Mouse (Mus musculus): Measurements from ENCODE around the gene Sqor. TPM values are rescaled to one million over a fixed set of nuclear protein-coding genes. Genes with fewer than 3 reads are reported as not detected.
A peak's percentile ranks its signal among the peaks of the same experiment; 100 is the strongest.

The Sqor gene
- total RNA-seq, 2 experiments from 2014 or later: 79.7 to 90.2 TPM

DNA sequence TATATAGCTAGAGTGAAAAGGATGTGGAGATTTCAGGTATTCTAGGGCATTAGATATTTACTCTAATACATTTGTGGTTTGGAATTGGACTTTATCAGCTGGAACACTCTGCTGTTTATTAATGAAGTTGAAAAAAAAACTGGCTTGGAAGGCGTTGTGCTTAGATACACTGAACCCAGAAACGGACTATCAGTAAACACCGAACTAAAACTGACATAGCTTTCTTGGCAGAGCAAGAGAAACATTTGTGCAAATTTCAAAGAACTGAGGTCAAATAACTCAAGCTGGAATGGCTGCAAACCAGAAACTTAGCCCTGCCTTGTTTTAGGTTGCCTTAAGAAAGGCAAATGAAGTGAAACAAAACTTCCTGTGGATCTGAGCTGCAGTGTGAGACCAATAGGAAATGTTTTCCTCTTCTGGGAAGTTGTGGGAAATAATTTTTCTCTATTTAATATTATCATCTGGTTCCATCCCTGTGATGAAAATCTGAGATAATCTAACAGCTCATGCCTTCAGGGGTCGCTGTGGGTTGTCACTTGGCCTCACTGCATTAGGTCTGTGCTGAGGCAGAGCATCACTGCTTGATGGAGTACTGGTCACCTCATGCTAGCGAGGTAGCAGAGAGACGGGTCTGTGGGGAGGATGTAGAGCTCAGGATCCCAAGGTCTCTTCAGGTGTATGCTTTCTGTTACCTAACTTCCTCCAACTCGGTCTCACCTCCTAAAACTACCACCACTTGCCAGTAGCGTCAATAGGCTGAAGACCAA lies 16.7 kb downstream of the Sqor start:
- no peak for DNase-seq (ENCODE audit: low spot score in 2 of 2)

DNA sequence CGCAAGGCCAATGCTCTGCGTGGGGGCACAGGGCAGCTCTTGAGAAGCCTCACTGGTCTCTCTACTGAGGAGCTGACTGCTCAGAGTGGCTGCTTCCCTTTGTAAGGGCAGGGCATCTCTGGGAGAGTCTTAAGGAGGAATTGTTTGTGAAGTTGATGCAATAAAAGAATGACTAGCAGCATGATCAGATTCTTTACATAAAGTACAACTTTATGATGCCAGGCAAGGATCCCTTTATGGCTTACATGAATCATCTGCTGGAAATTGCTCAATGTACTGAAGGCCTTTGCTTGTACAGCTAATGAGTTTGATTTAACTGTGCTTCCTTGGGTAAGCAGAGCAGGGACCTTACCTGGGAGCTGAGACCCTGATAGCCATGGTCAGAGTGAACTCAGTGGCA lies 18.7 kb downstream of the Sqor start:
- DNase-seq (ENCODE audit: low spot score in 2 of 2): no peak

DNA sequence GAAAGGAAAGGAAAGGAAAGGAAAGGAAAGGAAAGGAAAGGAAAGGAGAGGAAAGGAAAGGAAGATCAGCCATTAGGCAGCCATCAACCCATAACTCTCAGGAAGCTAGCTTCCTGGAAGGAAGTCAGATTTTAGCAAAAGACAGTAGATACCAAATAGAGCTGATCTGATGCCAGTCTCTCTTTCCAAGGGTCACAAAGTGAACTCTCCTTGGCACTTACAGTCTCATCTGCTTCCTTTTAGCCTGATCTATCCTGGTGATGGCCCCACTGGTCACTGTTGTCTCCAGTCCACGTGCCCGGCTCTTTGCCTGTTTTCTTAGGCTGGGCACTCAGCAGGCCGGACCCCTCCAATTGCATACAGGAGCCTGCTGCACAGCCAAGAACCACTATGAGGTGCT lies 19.7 kb downstream of the Sqor start:
- DNase-seq (ENCODE audit: low spot score in 2 of 2): no peak

DNA sequence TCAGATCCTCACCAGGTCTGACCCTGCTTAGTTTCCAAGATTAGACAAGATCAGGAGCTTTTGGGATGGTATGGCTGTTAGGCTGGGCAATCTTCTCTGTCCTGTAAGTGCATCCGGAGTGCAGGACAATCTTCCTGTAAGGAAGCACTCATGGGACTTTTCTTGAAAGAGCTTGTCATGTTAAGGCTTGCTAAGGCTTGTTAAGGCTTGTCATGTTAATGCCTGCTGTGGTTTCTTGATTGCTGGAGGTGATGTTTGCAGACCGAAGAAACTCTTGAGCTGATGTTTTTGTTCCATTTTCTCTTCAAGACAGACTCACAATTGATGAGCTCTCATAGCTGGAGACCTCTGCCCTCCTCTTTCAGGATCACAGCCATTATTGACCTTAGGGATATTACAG lies 21.1 kb downstream of the Sqor start:
- no peak for DNase-seq (ENCODE audit: low spot score in 2 of 2)

GRCm38 (mm10) chr2:122789311-122789710 lies 24.3 kb downstream of the Sqor start:
- no peak for DNase-seq (ENCODE audit: low spot score in 2 of 2)

- no peak for DNase-seq (ENCODE audit: low spot score in 2 of 2)
These were observed 24.7 kb downstream of the Sqor start for GRCm38 (mm10) chr2:122789730-122790129.

GRCm38 (mm10) chr2:122804392-122804791 lies 39.4 kb downstream of the Sqor start:
- no peak for DNase-seq (ENCODE audit: low spot score in 2 of 2)

DNA sequence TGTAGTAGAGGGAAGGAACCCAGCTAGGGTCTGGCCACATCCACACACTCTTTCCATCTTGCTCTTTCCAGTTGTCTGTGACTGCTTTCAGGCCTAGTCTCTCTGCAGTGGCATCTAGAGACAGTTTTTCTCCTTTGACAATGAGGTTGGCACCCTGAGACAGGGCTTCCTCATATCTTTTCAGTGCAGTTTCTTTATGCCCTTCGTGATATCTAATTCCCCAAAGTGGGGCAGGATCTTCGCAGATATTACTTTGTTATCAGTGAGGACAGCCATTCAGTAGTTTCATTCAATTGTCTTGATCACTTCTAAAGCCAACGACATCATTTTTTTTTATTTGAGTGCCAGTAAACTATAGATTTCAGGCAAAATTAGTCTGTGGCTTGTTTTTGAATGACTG lies 41.0 kb downstream of the Sqor start:
- no peak for DNase-seq (ENCODE audit: low spot score in 2 of 2)

DNA sequence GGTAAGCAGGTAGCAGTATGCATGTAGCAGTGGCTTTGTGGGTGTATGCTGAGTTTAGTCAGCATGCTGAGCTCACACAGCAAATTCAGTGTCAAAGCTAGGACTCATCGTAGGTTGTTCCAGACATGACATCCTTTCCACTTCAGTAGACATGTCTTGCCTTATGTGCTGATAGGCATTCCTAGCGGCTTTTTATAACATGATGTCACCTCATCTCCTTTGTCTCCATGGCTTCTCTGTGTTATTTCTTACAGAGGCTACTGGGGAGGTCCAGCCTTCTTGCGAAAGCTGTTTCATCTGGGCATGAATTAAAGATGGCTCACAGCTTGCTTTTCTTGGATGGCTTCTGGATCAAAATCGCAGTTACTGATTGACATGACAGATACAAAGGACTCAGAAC lies 44.0 kb downstream of the Sqor start:
- DNase-seq (ENCODE audit: low spot score in 2 of 2): no peak

DNA sequence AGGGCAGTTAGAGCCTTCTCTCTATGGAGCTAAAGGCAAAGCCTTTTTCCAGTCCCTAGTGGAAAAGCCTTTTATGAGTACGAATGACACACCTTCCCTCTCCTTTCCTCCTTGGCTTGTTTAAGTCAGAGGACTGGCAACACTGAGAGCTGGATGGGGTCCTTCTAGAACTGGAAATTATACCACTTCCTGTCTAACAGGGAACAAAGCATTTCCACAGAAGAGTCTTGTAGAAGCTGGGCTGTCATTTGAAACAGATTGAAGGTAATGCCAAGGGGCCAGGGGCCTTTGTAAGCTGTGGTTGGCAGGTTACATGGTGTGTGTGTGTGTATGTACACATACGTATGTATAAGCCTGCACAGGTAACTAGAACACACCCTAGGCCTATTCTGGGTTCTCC lies 51.9 kb downstream of the Sqor start:
- DNase-seq (ENCODE audit: low spot score in 2 of 2): no peak

- DNase-seq (ENCODE audit: low spot score in 2 of 2): no peak
These were observed 56.2 kb downstream of the Sqor start for GRCm38 (mm10) chr2:122821246-122821645.

DNA sequence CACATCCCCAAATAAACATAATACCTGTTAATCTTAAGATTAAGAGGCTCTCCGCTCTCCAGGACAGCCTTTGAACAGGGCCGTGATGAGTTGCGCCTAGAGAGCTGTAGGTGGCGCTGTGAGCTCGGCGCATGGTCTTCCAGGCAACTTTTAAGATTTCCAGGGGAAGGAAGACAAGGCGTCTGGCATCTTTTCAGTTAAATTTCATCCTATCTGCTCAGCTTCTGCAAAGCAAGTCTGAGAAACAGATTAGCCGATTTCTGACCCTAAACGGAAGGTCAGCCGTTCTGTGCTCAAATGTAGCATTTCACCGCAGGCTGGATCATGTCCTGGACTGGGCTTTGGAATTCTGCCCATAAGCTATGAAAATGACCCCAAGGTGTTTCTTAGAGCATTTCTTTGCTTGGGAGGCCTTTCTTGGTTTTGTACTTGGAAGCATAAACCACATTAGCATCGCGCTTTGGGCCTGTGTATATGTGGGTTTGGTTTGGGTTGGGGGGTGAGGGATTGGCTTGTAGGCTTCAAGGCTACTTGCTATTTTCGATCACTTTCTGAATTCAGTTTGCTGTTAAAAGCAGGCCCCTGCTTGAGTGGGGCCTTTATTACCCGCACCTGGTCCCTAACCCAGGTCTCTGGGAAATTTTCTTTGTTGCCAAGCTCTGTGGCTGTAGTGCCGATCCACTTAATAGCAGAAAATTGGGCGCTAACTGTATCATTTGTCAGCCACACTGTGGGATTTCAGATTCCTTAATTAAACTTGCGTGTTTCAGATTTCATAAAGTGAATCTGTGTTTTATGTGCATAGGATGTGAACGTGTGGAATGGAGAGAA lies 60.6 kb downstream of the Sqor start:
- peak; percentile 8 to 25 for DNase-seq (ENCODE audit: low spot score in 2 of 2)

GRCm38 (mm10) chr2:122826302-122826701 lies 61.3 kb downstream of the Sqor start:
- no peak for DNase-seq (ENCODE audit: low spot score in 2 of 2)

- no peak for DNase-seq (ENCODE audit: low spot score in 2 of 2)
These were observed 89.6 kb downstream of the Sqor start for GRCm38 (mm10) chr2:122854636-122855035.

- no peak for DNase-seq (ENCODE audit: low spot score in 2 of 2)
These were observed 90.3 kb downstream of the Sqor start for GRCm38 (mm10) chr2:122855354-122855753.

Other genes with a start within 250 kb of the Sqor start
- 1 to 10 TPM; 5.5 to 6.1 TPM for gene Gatm, start 153.9 kb upstream of the Sqor start, total RNA-seq (2021)
- gene AA467197, start 128.3 kb upstream of the Sqor start, total RNA-seq (2021): 1 to 10 TPM; 1.2 to 3.2 TPM
- 10 to 100 TPM; 26.3 to 32.9 TPM for gene Slc30a4, start 62.6 kb upstream of the Sqor start, total RNA-seq (2021)
- 10 to 100 TPM; 22.0 to 30.6 TPM for gene Bloc1s6, start 26.7 kb upstream of the Sqor start, total RNA-seq (2021)

All from adrenal gland, adult 18-20 months (tissue).